ENCODE assay signal across 25 mouse cellular contexts in the genomic region with DNA sequence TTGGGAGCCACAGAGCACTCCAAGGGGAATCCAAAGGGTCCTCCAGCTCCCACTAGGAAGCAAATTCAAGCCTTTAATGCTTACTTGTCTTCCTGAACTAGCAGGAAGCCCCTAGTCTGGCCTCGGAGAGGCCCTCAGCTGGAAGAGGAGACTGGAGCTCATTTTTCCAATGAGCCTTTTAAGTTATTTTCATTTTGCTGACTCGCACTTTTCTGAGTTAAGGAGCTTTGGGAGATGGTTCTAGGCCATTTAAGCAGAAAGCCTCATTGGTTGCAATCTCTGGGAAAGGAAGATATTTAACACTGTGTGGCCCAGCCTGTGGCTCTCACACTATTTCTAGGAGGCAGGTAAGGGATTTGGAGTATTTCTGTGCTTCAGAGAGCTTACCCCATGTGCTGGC. TPM values are rescaled to one million over a fixed set of nuclear protein-coding genes. Genes with fewer than 3 reads are reported as not detected.
DNase-seq lines count a peak whose midpoint lies in the region; ATAC-seq and TF ChIP-seq lines count a peak whose summit lies in the region.
"Had no signal": no experiment of that assay in that cellular context is flagged by ENCODE, and none has a peak within 500 bp of the region (broad histone marks: within the 10 kb centered on the region; RNA-seq: fewer than 3 reads in every experiment).

No protein-coding gene starts in this region.

- DNase-seq in embryonic facial prominence, embryonic 14.5 days (ENCODE audit: low spot score), result peak; percentile 57
- no peak for DNase-seq in embryonic facial prominence, embryonic 10.5 days (ENCODE audit: low spot score)
- DNase-seq in hindbrain, postnatal 0 days (ENCODE audit: low spot score), result peak; percentile 23
- DNase-seq in hindbrain, embryonic 10.5 days (ENCODE audit: low spot score), result no peak
- DNase-seq in CH12.LX (ENCODE audit: extremely low read depth) (no peak), ES-E14 (ENCODE audit: low read depth, low spot score) (no peak)
- no peak for DNase-seq in gastrocnemius, postnatal 14 days
- no peak for DNase-seq in kidney, postnatal 10 days
- DNase-seq: adrenal gland, adult 2 months; adrenal gland, adult 8-10 months; adrenal gland, postnatal 10 days; adrenal gland, postnatal 14 days; adrenal gland, postnatal 25 days; adrenal gland, postnatal 36 days; B cell, adult 2 months; cerebellum, adult 11 months; cerebellum, adult 11-12 months; cerebellum, adult 18-20 months; cerebellum, adult 2 months had no signal

- no peak overlapping the region for H3K4me3 ChIP-seq in embryonic facial prominence, embryonic 14.5 days (ENCODE audit: low read depth, low read length)
- no peak overlapping the region for H3K4me3 ChIP-seq in embryonic facial prominence, embryonic 10.5 days
- no peak overlapping the region for H3K4me3 ChIP-seq in hindbrain, postnatal 0 days (ENCODE audit: low read length)
- H3K4me3 ChIP-seq in hindbrain, embryonic 10.5 days, result no peak overlapping the region
- H3K4me3 ChIP-seq in CH12.LX (replicated peaks in 1 of 3; ENCODE audit: low read depth in 2 of 3, low read length in 2 of 3, poor library complexity in 1 of 3), result no peak overlapping the region
- no peak overlapping the region for H3K4me3 ChIP-seq in ES-E14 (ENCODE audit: insufficient read depth in 1 of 2, low read depth in 1 of 2, low read length in 2 of 2, poor library complexity in 1 of 2, severe bottlenecking in 1 of 2)

- H3K9ac ChIP-seq in embryonic facial prominence, embryonic 14.5 days (ENCODE audit: low read depth, low read length), result no peak overlapping the region
- no peak overlapping the region for H3K9ac ChIP-seq in hindbrain, postnatal 0 days (replicated peaks; ENCODE audit: low read length)
- H3K9ac ChIP-seq in CH12.LX (ENCODE audit: insufficient read depth, low read depth) (no peak overlapping the region), ES-E14 (ENCODE audit: insufficient read depth, low read depth, low read length, poor library complexity, severe bottlenecking) (no peak overlapping the region)

- H3K4me2 ChIP-seq in embryonic facial prominence, embryonic 14.5 days (ENCODE audit: low read depth, low read length), result no peak overlapping the region
- H3K4me2 ChIP-seq in hindbrain, postnatal 0 days (ENCODE audit: low read depth, low read length), result no peak overlapping the region
- no peak overlapping the region for H3K4me2 ChIP-seq in CH12.LX (ENCODE audit: insufficient read depth, low read depth, poor library complexity, severe bottlenecking)

- no peaks in the 10 kb centered on the region for H3K27me3 ChIP-seq in embryonic facial prominence, embryonic 14.5 days (replicated peaks; ENCODE audit: control insufficient read depth, insufficient read depth, low read length)
- no peaks in the 10 kb centered on the region for H3K27me3 ChIP-seq in embryonic facial prominence, embryonic 10.5 days (replicated peaks; ENCODE audit: low read depth, poor library complexity, severe bottlenecking)
- H3K27me3 ChIP-seq in hindbrain, postnatal 0 days (ENCODE audit: insufficient read depth, low read length), result no peaks in the 10 kb centered on the region
- 0 out of 2 replicates have a peak, but pooled peaks cover 5% of the 10 kb centered on the region for H3K27me3 ChIP-seq in hindbrain, embryonic 10.5 days (ENCODE audit: insufficient read depth, poor library complexity, severe bottlenecking)
- no peaks in the 10 kb centered on the region for H3K27me3 ChIP-seq in CH12.LX (replicated peaks)
- H3K27me3 ChIP-seq: Patski had no signal

- H3K79me2 ChIP-seq in CH12.LX (replicated peaks; ENCODE audit: control insufficient read depth, extremely low read depth, insufficient read depth, poor library complexity, severe bottlenecking), result no peaks in the 10 kb centered on the region

- no peak overlapping the region for H3K27ac ChIP-seq in embryonic facial prominence, embryonic 14.5 days (replicated peaks; ENCODE audit: low read depth, low read length)
- no peak overlapping the region for H3K27ac ChIP-seq in embryonic facial prominence, embryonic 10.5 days (replicated peaks)
- H3K27ac ChIP-seq in hindbrain, postnatal 0 days, result no peak overlapping the region
- H3K27ac ChIP-seq in hindbrain, embryonic 10.5 days, result no peak overlapping the region
- H3K27ac ChIP-seq in CH12.LX (ENCODE audit: insufficient read depth, low read depth) (no peak overlapping the region), ES-E14 (ENCODE audit: insufficient read depth, low read depth, low read length, poor library complexity, severe bottlenecking) (no peak overlapping the region)

- H3K36me3 ChIP-seq in embryonic facial prominence, embryonic 14.5 days (ENCODE audit: control insufficient read depth, insufficient read depth, low read length), result no peaks in the 10 kb centered on the region
- H3K36me3 ChIP-seq in embryonic facial prominence, embryonic 10.5 days (replicated peaks), result no peaks in the 10 kb centered on the region
- no peaks in the 10 kb centered on the region for H3K36me3 ChIP-seq in hindbrain, postnatal 0 days (ENCODE audit: insufficient read depth, low read length)
- no peaks in the 10 kb centered on the region for H3K36me3 ChIP-seq in hindbrain, embryonic 10.5 days
- H3K36me3 ChIP-seq in CH12.LX (replicated peaks in 1 of 2; ENCODE audit: control insufficient read depth in 1 of 2, insufficient read depth in 1 of 2, low read length in 1 of 2) (no peaks in the 10 kb centered on the region), ES-E14 (ENCODE audit: control insufficient read depth, insufficient read depth, low read length, poor library complexity, severe bottlenecking) (no peaks in the 10 kb centered on the region)
- H3K36me3 ChIP-seq: G1E had no signal

- no peak for TF ChIP-seq POLR2A in CH12.LX (IDR thresholded peaks at IDR 0.05; ENCODE audit: low read depth, low read length)

- dilution Hi-C loops in CH12.LX (cut with MboI; ENCODE audit: extremely low pct_ligation_motif_present, extremely low pct_unique_long_range_greater_than_20kb, low sequenced_read_pairs), result no loop called here

- H3K4me1 ChIP-seq in embryonic facial prominence, embryonic 14.5 days (ENCODE audit: control insufficient read depth, insufficient read depth, low read length), result peaks cover 21% of the 10 kb centered on the region
- H3K4me1 ChIP-seq in embryonic facial prominence, embryonic 10.5 days, result 0 out of 2 replicates have a peak, but pooled peaks cover 3% of the 10 kb centered on the region
- no peaks in the 10 kb centered on the region for H3K4me1 ChIP-seq in hindbrain, postnatal 0 days (ENCODE audit: insufficient read depth, low read length)
- no peaks in the 10 kb centered on the region for H3K4me1 ChIP-seq in hindbrain, embryonic 10.5 days (replicated peaks)
- H3K4me1 ChIP-seq in CH12.LX (ENCODE audit: control insufficient read depth in 1 of 2, insufficient read depth in 2 of 2) (peaks cover 12 to 14% of the 10 kb centered on the region in 2 experiments), ES-E14 (ENCODE audit: control insufficient read depth in 2 of 2, insufficient read depth in 2 of 2, low read length in 2 of 2, poor library complexity in 1 of 2) (peaks cover 2 to 7% of the 10 kb centered on the region in 2 experiments; a peak in 1 of 4 replicates)

- no peak for ATAC-seq in embryonic facial prominence, embryonic 14.5 days (ENCODE audit: low read depth)
- no peak for ATAC-seq in hindbrain, postnatal 0 days
- ATAC-seq: activated CD4-positive, CD25-positive, alpha-beta regulatory T cell, adult 4 months; CD4-positive, CD25-positive, alpha-beta regulatory T cell, adult 4 months; Patski had no signal

- intact Hi-C loops in gastrocnemius, postnatal 14 days (cut with DNase I; ENCODE audit: low total_unique reads), result no loop called here

- no peak for TF ChIP-seq CTCF in hindbrain, postnatal 0 days (IDR thresholded peaks at IDR 0.05; ENCODE audit: low read depth)
- TF ChIP-seq CTCF in CH12.LX (conservative IDR thresholded peaks at IDR 0.05 in 1 of 2, IDR thresholded peaks at IDR 0.05 in 1 of 2; ENCODE audit: low read depth in 2 of 2, low read length in 2 of 2), result no peak

- TF ChIP-seq RAD21 in CH12.LX (IDR thresholded peaks at IDR 0.05; ENCODE audit: low read depth, low read length), result no peak

- H3K9me3 ChIP-seq in embryonic facial prominence, embryonic 14.5 days (ENCODE audit: control insufficient read depth, low read length), result no peaks in the 10 kb centered on the region
- no peaks in the 10 kb centered on the region for H3K9me3 ChIP-seq in embryonic facial prominence, embryonic 10.5 days
- H3K9me3 ChIP-seq in hindbrain, postnatal 0 days (ENCODE audit: low read length), result no peaks in the 10 kb centered on the region
- no peaks in the 10 kb centered on the region for H3K9me3 ChIP-seq in hindbrain, embryonic 10.5 days
- no peaks in the 10 kb centered on the region for H3K9me3 ChIP-seq in CH12.LX (replicated peaks; ENCODE audit: low read length)
- H3K9me3 ChIP-seq in ES-E14 (ENCODE audit: control insufficient read depth, insufficient read depth, low read depth, low read length), result no peaks in the 10 kb centered on the region

- no peak for TF ChIP-seq EP300 in CH12.LX (IDR thresholded peaks at IDR 0.05; ENCODE audit: low read length)

- WGBS in embryonic facial prominence, embryonic 14.5 days, result 53% methylated on average over 2 of the region's 2 CpGs
- 86% methylated on average over 2 of the region's 2 CpGs for WGBS in embryonic facial prominence, embryonic 10.5 days
- 75% methylated on average over 2 of the region's 2 CpGs for WGBS in hindbrain, postnatal 0 days
- WGBS in hindbrain, embryonic 10.5 days, result 89% methylated on average over 2 of the region's 2 CpGs

- in situ Hi-C loops in CH12.LX (cut with MboI; ENCODE audit: low pct_ligation_motif_present, low pct_unique_long_range_greater_than_20kb, low sequenced_read_pairs), result no loop called here
- in situ Hi-C loops in ES-E14 (cut with MboI; ENCODE audit: low sequenced_read_pairs in 2 of 2, unreplicated experiment in 2 of 2), result no loop called here

TF ChIP-seq in CH12.LX, 34 proteins besides CTCF, POLR2A, EP300 and RAD21 (continues in another document):
- TF ChIP-seq MAFK (IDR thresholded peaks at IDR 0.05; ENCODE audit: insufficient replicate concordance, low read length) (peak; percentile 53; the same call in 1 of the 2 replicates), ZMIZ1 (IDR thresholded peaks at IDR 0.05; ENCODE audit: low read depth, low read length) (no peak)

TF ChIP-seq in ES-E14, 5 proteins besides CTCF, POLR2A, EP300 and RAD21 (continues in another document):
- peak; percentile 20; the same call in 1 of the 2 replicates for TF ChIP-seq MAFK (IDR thresholded peaks at IDR 0.05; ENCODE audit: insufficient read depth, low read depth, low read length)

RNA-seq across cellular contexts. Expression of a gene that starts 55.0 kb away (rescaled TPM):
- polyA plus RNA-seq in embryonic facial prominence, embryonic 14.5 days (2014; fragmentation: Nextera tagmentation; extraction: Ambion mirVana), result 63.6 and 68.5 TPM in 2 replicates
- polyA plus RNA-seq in embryonic facial prominence, embryonic 10.5 days (2016; fragmentation: Nextera tagmentation; extraction: Ambion mirVana), result 31.0 and 35.8 TPM in 2 replicates
- 30.6 and 32.1 TPM in 2 replicates for total RNA-seq in hindbrain, postnatal 0 days (2014; rRNA removed)
- polyA plus RNA-seq in hindbrain, postnatal 0 days (2015; fragmentation: Nextera tagmentation; extraction: Ambion mirVana), result 48.9 and 50.0 TPM in 2 replicates
- 25.6 and 35.7 TPM in 2 replicates for polyA plus RNA-seq in hindbrain, embryonic 10.5 days (2016; fragmentation: Nextera tagmentation; extraction: Ambion mirVana)
- total RNA-seq in CH12.LX (2012; rRNA removed) (21.8 and 27.1 TPM in 2 replicates), CH12.LX (2014; rRNA removed) (14.8 and 15.6 TPM in 2 replicates), ES-E14 (2012; rRNA removed) (2.4 and 6.9 TPM in 2 replicates)
- 19.3 and 25.9 TPM in 2 replicates for polyA plus RNA-seq in CH12.LX (2012; ENCODE audit: insufficient read length, low read depth)
- 1 to 10 TPM in 1 of 2 experiments, under 1 TPM in 1; 0.93 to 1.8 TPM for total RNA-seq in gastrocnemius, postnatal 14 days (2021)
- total RNA-seq: G1E, MEL had no signal
- polyA plus RNA-seq: C2C12, G1E had no signal

Comparison
In these comparisons a context has a peak if more than half of its experiments do, and no peak if none do; other contexts are left out.
1. DNase-seq: peak in embryonic facial prominence, embryonic 14.5 days (single experiment) and hindbrain, postnatal 0 days (single experiment); none in embryonic facial prominence, embryonic 10.5 days (single experiment), hindbrain, embryonic 10.5 days (single experiment), CH12.LX (single experiment), ES-E14 (single experiment), gastrocnemius, postnatal 14 days (single experiment) and kidney, postnatal 10 days (single experiment).